Comparison of ENCODE assay signal across 29 mouse cellular contexts in the genomic region with DNA sequence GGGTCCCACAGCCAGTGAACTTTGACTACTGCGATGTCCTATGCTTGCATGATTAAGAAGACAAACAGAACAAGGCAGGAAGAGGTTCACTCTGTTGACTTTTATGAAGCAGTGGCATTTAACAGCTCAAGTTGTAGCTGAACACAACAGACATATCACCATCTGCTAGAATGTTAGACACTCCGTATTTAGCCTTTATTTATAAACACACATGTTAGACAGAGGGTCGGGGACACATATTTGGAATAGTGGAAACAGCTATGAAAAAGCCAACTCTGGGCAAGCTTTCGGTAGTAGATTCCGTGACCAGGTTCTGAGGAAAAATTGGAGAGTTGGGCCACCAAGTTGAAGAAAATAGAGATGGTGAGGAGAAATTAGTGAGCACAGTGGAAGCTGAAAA.
DNase-seq lines count a peak whose midpoint lies in the region; ATAC-seq and TF ChIP-seq lines count a peak whose summit lies in the region.
"Had no signal": no experiment of that assay in that cellular context is flagged by ENCODE, and none has a peak within 500 bp of the region (broad histone marks: within the 10 kb centered on the region; RNA-seq: fewer than 3 reads in every experiment).

No protein-coding gene starts in this region.

- H3K36me3 ChIP-seq in forebrain, postnatal 0 days (ENCODE audit: insufficient read depth) = no peaks in the 10 kb centered on the region
- H3K36me3 ChIP-seq in forebrain, embryonic 16.5 days (ENCODE audit: control insufficient read depth, insufficient read depth) = no peaks in the 10 kb centered on the region
- H3K36me3 ChIP-seq in hindbrain, embryonic 16.5 days (ENCODE audit: control insufficient read depth, insufficient read depth, low read length) = no peaks in the 10 kb centered on the region
- H3K36me3 ChIP-seq: embryonic facial prominence, embryonic 10.5 days; embryonic facial prominence, embryonic 13.5 days; forebrain, embryonic 12.5 days; forebrain, embryonic 15.5 days; heart, embryonic 12.5 days; heart, embryonic 15.5 days had no signal

- no peak overlapping the region for H3K9ac ChIP-seq in forebrain, postnatal 0 days
- H3K9ac ChIP-seq in forebrain, embryonic 16.5 days (replicated peaks; ENCODE audit: low read depth, low read length) = no peak overlapping the region
- H3K9ac ChIP-seq in hindbrain, embryonic 16.5 days (ENCODE audit: low read depth, low read length) = no peak overlapping the region
- H3K9ac ChIP-seq: embryonic facial prominence, embryonic 13.5 days; forebrain, embryonic 12.5 days; forebrain, embryonic 15.5 days; heart, embryonic 12.5 days; heart, embryonic 15.5 days; hindbrain, embryonic 14.5 days had no signal

- H3K4me1 ChIP-seq in forebrain, postnatal 0 days (ENCODE audit: insufficient read depth) = no peaks in the 10 kb centered on the region
- H3K4me1 ChIP-seq in forebrain, embryonic 16.5 days (replicated peaks; ENCODE audit: control insufficient read depth, insufficient read depth, low read length) = no peaks in the 10 kb centered on the region
- H3K4me1 ChIP-seq in hindbrain, embryonic 16.5 days (ENCODE audit: control insufficient read depth, insufficient read depth, low read depth, low read length) = no peaks in the 10 kb centered on the region
- H3K4me1 ChIP-seq: embryonic facial prominence, embryonic 10.5 days; embryonic facial prominence, embryonic 13.5 days; forebrain, embryonic 12.5 days; forebrain, embryonic 15.5 days; heart, embryonic 12.5 days; heart, embryonic 15.5 days had no signal

- H3K4me2 ChIP-seq in forebrain, postnatal 0 days (ENCODE audit: low read depth) = no peak overlapping the region
- no peak overlapping the region for H3K4me2 ChIP-seq in forebrain, embryonic 16.5 days (ENCODE audit: low read length)
- H3K4me2 ChIP-seq in hindbrain, embryonic 16.5 days (ENCODE audit: low read length) = no peak overlapping the region
- H3K4me2 ChIP-seq: embryonic facial prominence, embryonic 13.5 days; forebrain, embryonic 12.5 days; forebrain, embryonic 15.5 days; heart, embryonic 12.5 days; heart, embryonic 15.5 days; hindbrain, embryonic 14.5 days had no signal

- DNase-seq in forebrain, postnatal 0 days = peak; percentile 35
- DNase-seq in retina, postnatal 1 day = peak; percentile 8
- DNase-seq in retina, embryonic 14.5 days (ENCODE audit: low spot score) = no peak
- peak; percentile 3 for DNase-seq in layer of hippocampus, adult 9-11 months
- DNase-seq in MN1 (ENCODE audit: low spot score) = no peak
- DNase-seq in spleen, postnatal 14 days (ENCODE audit: low spot score in 2 of 2) = no peak
- DNase-seq: adrenal gland, postnatal 10 days; adrenal gland, postnatal 36 days; cerebellum, adult 11 months; cerebellum, adult 2 months; cerebellum, adult 9-11 months; cerebellum, postnatal 25 days; embryo, embryonic 11 days; gastrocnemius, adult 2 months; gastrocnemius, postnatal 14 days; heart, adult 18-20 months; heart, postnatal 10 days; heart, postnatal 4 days had no signal

- peak; percentile 73 for ATAC-seq in forebrain, postnatal 0 days
- ATAC-seq in forebrain, embryonic 16.5 days = no peak
- ATAC-seq in hindbrain, embryonic 16.5 days = no peak
- ATAC-seq: forebrain, embryonic 15.5 days; Patski had no signal

- no peak overlapping the region for H3K27ac ChIP-seq in forebrain, postnatal 0 days (ENCODE audit: low read depth, low read length)
- no peak overlapping the region for H3K27ac ChIP-seq in forebrain, embryonic 16.5 days (ENCODE audit: low read length)
- no peak overlapping the region for H3K27ac ChIP-seq in hindbrain, embryonic 16.5 days (ENCODE audit: low read depth, low read length)
- H3K27ac ChIP-seq: embryonic facial prominence, embryonic 10.5 days; embryonic facial prominence, embryonic 13.5 days; forebrain, embryonic 12.5 days; forebrain, embryonic 15.5 days; gastrocnemius, adult 2 months; heart, embryonic 15.5 days; hindbrain, embryonic 14.5 days had no signal

- no peaks in the 10 kb centered on the region for H3K9me3 ChIP-seq in forebrain, postnatal 0 days (ENCODE audit: low read length)
- no peaks in the 10 kb centered on the region for H3K9me3 ChIP-seq in forebrain, embryonic 16.5 days (ENCODE audit: control insufficient read depth, low read length)
- no peaks in the 10 kb centered on the region for H3K9me3 ChIP-seq in hindbrain, embryonic 16.5 days (ENCODE audit: control insufficient read depth, low read length)
- H3K9me3 ChIP-seq: embryonic facial prominence, embryonic 10.5 days; embryonic facial prominence, embryonic 13.5 days; forebrain, embryonic 12.5 days; forebrain, embryonic 15.5 days; heart, embryonic 12.5 days; heart, embryonic 15.5 days had no signal

- no peak overlapping the region for H3K4me3 ChIP-seq in forebrain, postnatal 0 days (ENCODE audit: low read depth, low read length)
- H3K4me3 ChIP-seq in forebrain, embryonic 16.5 days (replicated peaks; ENCODE audit: low read length) = no peak overlapping the region
- H3K4me3 ChIP-seq in hindbrain, embryonic 16.5 days (ENCODE audit: low read length) = no peak overlapping the region
- H3K4me3 ChIP-seq: embryonic facial prominence, embryonic 10.5 days; embryonic facial prominence, embryonic 13.5 days; erythroblast, embryonic 14.5 days; forebrain, embryonic 12.5 days; forebrain, embryonic 15.5 days; gastrocnemius, adult 2 months; heart, embryonic 12.5 days; heart, embryonic 15.5 days had no signal

- no peaks in the 10 kb centered on the region for H3K27me3 ChIP-seq in forebrain, postnatal 0 days (ENCODE audit: insufficient read depth, low read length)
- H3K27me3 ChIP-seq in forebrain, embryonic 16.5 days (replicated peaks; ENCODE audit: control insufficient read depth, insufficient read depth, low read length) = no peaks in the 10 kb centered on the region
- H3K27me3 ChIP-seq in hindbrain, embryonic 16.5 days (replicated peaks; ENCODE audit: control insufficient read depth, insufficient read depth, low read length) = no peaks in the 10 kb centered on the region
- H3K27me3 ChIP-seq: embryonic facial prominence, embryonic 13.5 days; forebrain, embryonic 12.5 days; forebrain, embryonic 15.5 days; heart, embryonic 12.5 days; heart, embryonic 15.5 days; Patski had no signal

- WGBS in forebrain, postnatal 0 days = 60% methylated on average over 5 of the region's 5 CpGs
- WGBS in forebrain, embryonic 16.5 days = 74% methylated on average over 5 of the region's 5 CpGs
- 87% methylated on average over 5 of the region's 5 CpGs for WGBS in hindbrain, embryonic 16.5 days

- TF ChIP-seq CTCF in forebrain, postnatal 0 days (IDR thresholded peaks at IDR 0.05; ENCODE audit: low read depth) = no peak

Comparison
In these comparisons a context has a peak if more than half of its experiments do, and no peak if none do; other contexts are left out.
1. DNase-seq: peak in forebrain, postnatal 0 days (single experiment), retina, postnatal 1 day (single experiment) and layer of hippocampus, adult 9-11 months (single experiment); none in retina, embryonic 14.5 days (single experiment), MN1 (single experiment) and spleen, postnatal 14 days (0 of 2).